Mouse (Mus musculus) MEL (cell line): ENCODE data around the gene Iqschfp. TPM values are rescaled to one million over a fixed set of nuclear protein-coding genes. Genes with fewer than 3 reads are reported as not detected.

Experiments used
- DNase-seq: peaks from one replicate; pipeline ENCODE4 v3.0.0; 2011; ENCODE audit warnings: low read depth, low spot score
- H3K27ac ChIP-seq: 2 replicates; pipeline ENCODE4 v1.5.1; 2012; ENCODE audit warnings: low read depth, mild to moderate bottlenecking, control low read depth, low read length, moderate library complexity; ENCODE audit not compliant: control insufficient read depth
- H3K27me3 ChIP-seq, 2 experiments: fragments of 150-350 bp in 1 of 2; sonication (generic) in 1 of 2; 2 replicates each; pipeline ENCODE4 v1.6.1; 2012; ENCODE audit warnings: low read length in 2 of 2, mild to moderate bottlenecking in 2 of 2, improper control_type of control experiment in 1 of 2, moderate library complexity in 1 of 2; ENCODE audit not compliant: insufficient read depth in 2 of 2, control insufficient read depth in 1 of 2
- H3K36me3 ChIP-seq, 2 experiments: 2 replicates each; pipeline ENCODE4 v1.6.1; 2012 to 2014; ENCODE audit warnings: low read length in 2 of 2, improper control_type of control experiment in 1 of 2, inconsistent platforms in 1 of 2, mild to moderate bottlenecking in 1 of 2; ENCODE audit not compliant: insufficient read depth in 2 of 2, control insufficient read depth in 1 of 2
- H3K4me1 ChIP-seq, 2 experiments: fragments of 150-350 bp in 1 of 2; sonication (generic) in 1 of 2; 2 replicates each; pipeline ENCODE4 v1.6.1; 2012; ENCODE audit warnings: low read length in 2 of 2, improper control_type of control experiment in 1 of 2, mild to moderate bottlenecking in 1 of 2; ENCODE audit not compliant: insufficient read depth in 2 of 2, control insufficient read depth in 1 of 2
- H3K4me3 ChIP-seq, 2 experiments: fragments of 150-350 bp in 1 of 2; sonication (generic) in 1 of 2; 2 replicates each; pipeline ENCODE4 v1.5.1; 2012; ENCODE audit warnings: low read depth in 2 of 2, low read length in 2 of 2, mild to moderate bottlenecking in 2 of 2, moderate library complexity in 2 of 2, control low read depth in 1 of 2, improper control_type of control experiment in 1 of 2; ENCODE audit not compliant: control insufficient read depth in 1 of 2, insufficient read depth in 1 of 2
- H3K79me2 ChIP-seq: 2 replicates; pipeline ENCODE4 v1.6.1; 2012; ENCODE audit warnings: mild to moderate bottlenecking, low read length, moderate library complexity; ENCODE audit not compliant: control insufficient read depth, poor library complexity, insufficient read depth
- H3K9ac ChIP-seq: 2 replicates; pipeline ENCODE4 v1.6.1; 2012; ENCODE audit warnings: low read depth, mild to moderate bottlenecking, control low read depth, low read length, moderate library complexity; ENCODE audit not compliant: control insufficient read depth, poor library complexity, severe bottlenecking
- H3K9me3 ChIP-seq: fragments of 150-350 bp; sonication (generic); replicated peaks from 2 replicates; pipeline ENCODE4 v1.6.1; 2012; ENCODE audit warnings: mild to moderate bottlenecking, low read length, improper control_type of control experiment, moderate library complexity; ENCODE audit not compliant: insufficient read depth
- CHD1 ChIP-seq: IDR thresholded peaks from 2 replicates; pipeline ENCODE4 v1.6.1; 2012; ENCODE audit warnings: low read depth, mild to moderate bottlenecking, inconsistent platforms, low read length, improper control_type of control experiment
- CTCF ChIP-seq, 3 experiments: IDR thresholded peaks in 2 of 3; conservative IDR thresholded peaks in 1 of 3; 2 replicates each; pipeline ENCODE4 v1.5.1; 2011 to 2012; ENCODE audit warnings: low read length in 3 of 3, low read depth in 2 of 3, mild to moderate bottlenecking in 2 of 3, improper control_type of control experiment in 1 of 3, inconsistent platforms in 1 of 3, mixed read lengths in 1 of 3, moderate library complexity in 1 of 3; ENCODE audit not compliant: control insufficient read depth in 1 of 3, insufficient read depth in 1 of 3, poor library complexity in 1 of 3, severe bottlenecking in 1 of 3
- E2F4 ChIP-seq: IDR thresholded peaks from 2 replicates; pipeline ENCODE4 v1.6.1; 2011; ENCODE audit warnings: low read depth, low read length, improper control_type of control experiment, borderline replicate concordance
- ETS1 ChIP-seq: IDR thresholded peaks from 2 replicates; pipeline ENCODE4 v1.6.1; 2012; ENCODE audit warnings: low read depth, mild to moderate bottlenecking, inconsistent platforms, low read length, improper control_type of control experiment, moderate library complexity
- GATA1 ChIP-seq: IDR thresholded peaks from 2 replicates; pipeline ENCODE4 v1.6.1; 2011; ENCODE audit warnings: low read depth, low read length, improper control_type of control experiment
- MAFK ChIP-seq: IDR thresholded peaks from 2 replicates; pipeline ENCODE4 v1.6.1; 2011; ENCODE audit warnings: low read depth, mild to moderate bottlenecking, low read length, improper control_type of control experiment, borderline replicate concordance
- MAX ChIP-seq: IDR thresholded peaks from 2 replicates; pipeline ENCODE4 v1.6.1; 2011; ENCODE audit warnings: low read length, improper control_type of control experiment
- MEF2A ChIP-seq: IDR thresholded peaks from 2 replicates; pipeline ENCODE4 v1.6.1; 2014; ENCODE audit warnings: low read depth, mild to moderate bottlenecking, inconsistent platforms, low read length, improper control_type of control experiment; ENCODE audit not compliant: poor library complexity, insufficient replicate concordance, severe bottlenecking; ENCODE audit errors: extremely low read depth
- MXI1 ChIP-seq: IDR thresholded peaks from 2 replicates; pipeline ENCODE4 v1.6.1; 2011; ENCODE audit warnings: mild to moderate bottlenecking, low read depth, low read length, improper control_type of control experiment
- RAD21 ChIP-seq: IDR thresholded peaks from 2 replicates; pipeline ENCODE4 v1.6.1; 2011; ENCODE audit warnings: mild to moderate bottlenecking, low read depth, low read length, improper control_type of control experiment
- USF1 ChIP-seq: IDR thresholded peaks from 2 replicates; pipeline ENCODE4 v1.6.1; 2014; ENCODE audit warnings: low read depth, mild to moderate bottlenecking, inconsistent platforms, low read length, improper control_type of control experiment, moderate library complexity
- ZKSCAN1 ChIP-seq: IDR thresholded peaks from 2 replicates; pipeline ENCODE4 v1.6.1; 2012; ENCODE audit warnings: low read depth, mild to moderate bottlenecking, inconsistent platforms, low read length, improper control_type of control experiment, moderate library complexity
- ZMIZ1 ChIP-seq: IDR thresholded peaks from 2 replicates; pipeline ENCODE4 v1.6.1; 2012; ENCODE audit warnings: low read depth, mild to moderate bottlenecking, inconsistent platforms, low read length, improper control_type of control experiment, moderate library complexity
- ZNF384 ChIP-seq: IDR thresholded peaks from 2 replicates; pipeline ENCODE4 v1.6.1; 2012; ENCODE audit warnings: low read depth, mild to moderate bottlenecking, inconsistent platforms, low read length, improper control_type of control experiment
- polyA plus RNA-seq, 2 experiments: library from polyadenylated mRNA; stranded (reverse) in 1 of 2; unstranded in 1 of 2; fragments of >175 nt in 1 of 2; fragments of >200 nt in 1 of 2; gene quantifications; 2 replicates each; pipeline versions ENCODE4 v1.2.1 to v1.2.4; 2012; ENCODE audit warnings: low replicate concordance in 2 of 2, low read depth in 1 of 2; ENCODE audit not compliant: insufficient read length in 2 of 2, insufficient read depth in 1 of 2, missing spikeins in 1 of 2
- total RNA-seq: library from RNA; depleted of rRNA; stranded (reverse); fragments of 300-350 nt; gene quantifications from 2 replicates; pipeline ENCODE4 v1.2.3, GENCODE M21; 2012

Gene Iqschfp
- total and polyA plus RNA-seq, 3 experiments: not detected

- Histone ChIP-seq H3K9ac (no peak overlapping the region), H3K27me3 (no peaks in the 10 kb centered on the region), H3K4me1 (peaks cover 0 to 13% of the 10 kb centered on the region in 2 experiments; a peak in 1 of 4 replicates), H3K4me3 (no peak overlapping the region), H3K27ac (no peak overlapping the region), H3K9me3 (no peaks in the 10 kb centered on the region), H3K79me2 (no peaks in the 10 kb centered on the region), H3K36me3 (no peaks in the 10 kb centered on the region; a peak in 1 of 4 replicates)
- TF ChIP-seq E2F4 (no peak), MAX (no peak), CHD1 (no peak), ZMIZ1 (no peak), ETS1 (no peak)
- DNase-seq: no peak
These were observed 668.0 kb downstream of the Iqschfp start for GRCm38 (mm10) chr3:68560057-68560456.

GRCm38 (mm10) chr3:68562838-68563237, 670.8 kb downstream of the Iqschfp start:
- TF ChIP-seq USF1: no peak
- TF ChIP-seq GATA1: no peak
- no peak; the same call in 1 of the 2 replicates for TF ChIP-seq RAD21
- TF ChIP-seq MEF2A: no peak
- TF ChIP-seq ZKSCAN1: no peak
- TF ChIP-seq ZNF384: no peak
- TF ChIP-seq CTCF (IDR thresholded peaks at IDR 0.05 in 2 of 3, conservative IDR thresholded peaks at IDR 0.05 in 1 of 3; ENCODE audit: control insufficient read depth in 1 of 3, insufficient read depth in 1 of 3, low read depth in 2 of 3, low read length in 3 of 3, poor library complexity in 1 of 3, severe bottlenecking in 1 of 3): 0 out of 6 replicates have a peak, but pooled peaks of 1 of the 3 experiments have one; percentile 2
- TF ChIP-seq MAFK: no peak
- no peak for TF ChIP-seq MAX
- no peak for DNase-seq
- Histone ChIP-seq H3K27ac (no peak overlapping the region), H3K9me3 (no peaks in the 10 kb centered on the region), H3K36me3 (no peaks in the 10 kb centered on the region), H3K9ac (no peak overlapping the region), H3K27me3 (no peaks in the 10 kb centered on the region), H3K79me2 (no peaks in the 10 kb centered on the region; the same call in 1 of the 2 replicates), H3K4me3 (no peak overlapping the region), H3K4me1 (0 out of 4 replicates have a peak, but pooled peaks cover 0 to 4% of the 10 kb centered on the region in 2 experiments)

- no peaks in the 10 kb centered on the region for H3K27me3 ChIP-seq
- no peak overlapping the region for H3K27ac ChIP-seq
- no peaks in the 10 kb centered on the region for H3K9me3 ChIP-seq
- no peaks in the 10 kb centered on the region for H3K36me3 ChIP-seq
- DNase-seq: no peak
- H3K4me3 ChIP-seq: no peak overlapping the region
- no peaks in the 10 kb centered on the region for H3K4me1 ChIP-seq
- H3K9ac ChIP-seq: no peak overlapping the region
- H3K79me2 ChIP-seq: no peaks in the 10 kb centered on the region; the same call in 1 of the 2 replicates
- TF ChIP-seq MXI1 (no peak), ETS1 (no peak)
These were observed 671.9 kb downstream of the Iqschfp start for GRCm38 (mm10) chr3:68563922-68564321.
